Mouse (Mus musculus) CH12.LX (cell line): ENCODE results near the gene Atp13a4. TPM values are rescaled to one million over a fixed set of nuclear protein-coding genes. Genes with fewer than 3 reads are reported as not detected.

Experiments
- DNase-seq: peaks from one replicate; pipeline ENCODE4 v3.0.0-alpha.2; 2013; ENCODE audit errors: extremely low read depth
- H3K27ac ChIP-seq: 2 replicates; pipeline ENCODE4 v1.5.1; 2012; ENCODE audit warnings: low read depth, mild to moderate bottlenecking, control low read depth, moderate library complexity; ENCODE audit not compliant: insufficient read depth
- H3K27me3 ChIP-seq: replicated peaks from 2 replicates; pipeline ENCODE3; 2012; ENCODE audit warnings: inconsistent platforms
- H3K36me3 ChIP-seq, 2 experiments: replicated peaks in 1 of 2; 2 replicates each; pipeline versions ENCODE3 to v1.6.1; 2012; ENCODE audit warnings: inconsistent platforms in 1 of 2, low read length in 1 of 2, mild to moderate bottlenecking in 1 of 2, mixed read lengths in 1 of 2, moderate library complexity in 1 of 2; ENCODE audit not compliant: control insufficient read depth in 1 of 2, insufficient read depth in 1 of 2
- H3K4me1 ChIP-seq, 2 experiments: 2 replicates each; pipeline ENCODE4 v1.6.1; 2012; ENCODE audit warnings: inconsistent platforms in 1 of 2, moderate library complexity in 1 of 2; ENCODE audit not compliant: insufficient read depth in 2 of 2, control insufficient read depth in 1 of 2
- H3K4me2 ChIP-seq: 2 replicates; pipeline ENCODE4 v1.6.1; 2012; ENCODE audit warnings: low read depth, mild to moderate bottlenecking, control low read depth; ENCODE audit not compliant: poor library complexity, insufficient read depth, severe bottlenecking
- H3K4me3 ChIP-seq, 3 experiments: fragments of 150-350 bp in 1 of 3; sonication (generic) in 1 of 3; replicated peaks in 1 of 3; 2 replicates each; pipeline versions ENCODE3 to v1.5.1; 2011 to 2012; ENCODE audit warnings: low read depth in 2 of 3, low read length in 2 of 3, mild to moderate bottlenecking in 2 of 3, moderate library complexity in 2 of 3, control low read depth in 1 of 3, improper control_type of control experiment in 1 of 3, inconsistent platforms in 1 of 3, mixed read lengths in 1 of 3; ENCODE audit not compliant: poor library complexity in 1 of 3
- H3K79me2 ChIP-seq: replicated peaks from 2 replicates; pipeline ENCODE4 v1.6.1; 2012; ENCODE audit warnings: mild to moderate bottlenecking, moderate library complexity; ENCODE audit not compliant: control insufficient read depth, poor library complexity, insufficient read depth, severe bottlenecking; ENCODE audit errors: extremely low read depth
- H3K9ac ChIP-seq: 2 replicates; pipeline ENCODE4 v1.6.1; 2012; ENCODE audit warnings: low read depth, mild to moderate bottlenecking, control low read depth, moderate library complexity; ENCODE audit not compliant: insufficient read depth
- H3K9me3 ChIP-seq: replicated peaks from 2 replicates; pipeline ENCODE3; 2012; ENCODE audit warnings: low read length, inconsistent platforms, mixed read lengths
- BHLHE40 ChIP-seq: IDR thresholded peaks from 2 replicates; pipeline ENCODE4 v1.6.1; 2011; ENCODE audit warnings: mild to moderate bottlenecking, low read depth, low read length, improper control_type of control experiment
- CHD1 ChIP-seq: IDR thresholded peaks from 2 replicates; pipeline ENCODE4 v1.6.1; 2012; ENCODE audit warnings: low read depth, low read length, improper control_type of control experiment, inconsistent platforms
- CHD2 ChIP-seq: IDR thresholded peaks from 2 replicates; pipeline ENCODE4 v1.6.1; 2011; ENCODE audit warnings: low read length, improper control_type of control experiment
- CTCF ChIP-seq, 2 experiments: IDR thresholded peaks in 1 of 2; conservative IDR thresholded peaks in 1 of 2; 2 replicates each; pipeline ENCODE4 v1.5.1; 2011 to 2012; ENCODE audit warnings: low read depth in 2 of 2, low read length in 2 of 2, improper control_type of control experiment in 1 of 2, inconsistent platforms in 1 of 2, mild to moderate bottlenecking in 1 of 2, moderate library complexity in 1 of 2
- E2F4 ChIP-seq: IDR thresholded peaks from 2 replicates; pipeline ENCODE4 v1.6.1; 2011; ENCODE audit warnings: low read depth, low read length, improper control_type of control experiment; ENCODE audit not compliant: insufficient replicate concordance
- ELF1 ChIP-seq: IDR thresholded peaks from 2 replicates; pipeline ENCODE4 v1.6.1; 2014; ENCODE audit warnings: low read depth, mild to moderate bottlenecking, inconsistent platforms, low read length, improper control_type of control experiment
- EP300 ChIP-seq: IDR thresholded peaks from 2 replicates; pipeline ENCODE4 v1.6.1; 2011; ENCODE audit warnings: low read length, improper control_type of control experiment
- ETS1 ChIP-seq: conservative IDR thresholded peaks from 2 replicates; pipeline ENCODE4 v1.6.1; 2012; ENCODE audit warnings: low read depth, mild to moderate bottlenecking, inconsistent platforms, low read length, improper control_type of control experiment, moderate library complexity
- GABPA ChIP-seq: IDR thresholded peaks from 2 replicates; pipeline ENCODE4 v1.6.1; 2012; ENCODE audit warnings: low read depth, low read length, improper control_type of control experiment, inconsistent platforms; ENCODE audit not compliant: insufficient replicate concordance
- HCFC1 ChIP-seq: IDR thresholded peaks from 2 replicates; pipeline ENCODE4 v1.6.1; 2012; ENCODE audit warnings: low read depth, mild to moderate bottlenecking, inconsistent platforms, low read length, improper control_type of control experiment
- JUND ChIP-seq: conservative IDR thresholded peaks from 2 replicates; pipeline ENCODE4 v1.6.1; 2011; ENCODE audit warnings: low read depth, low read length, improper control_type of control experiment
- KAT2A ChIP-seq: IDR thresholded peaks from 2 replicates; pipeline ENCODE4 v1.6.1; 2012; ENCODE audit warnings: low read length, improper control_type of control experiment, inconsistent platforms; ENCODE audit not compliant: insufficient replicate concordance
- MAFK ChIP-seq: IDR thresholded peaks from 2 replicates; pipeline ENCODE4 v1.6.1; 2011; ENCODE audit warnings: low read length, improper control_type of control experiment; ENCODE audit not compliant: insufficient replicate concordance
- MAX ChIP-seq: IDR thresholded peaks from 2 replicates; pipeline ENCODE4 v1.6.1; 2011; ENCODE audit warnings: low read length, improper control_type of control experiment
- MXI1 ChIP-seq: IDR thresholded peaks from 2 replicates; pipeline ENCODE4 v1.6.1; 2011; ENCODE audit warnings: mild to moderate bottlenecking, low read depth, low read length, improper control_type of control experiment
- MYC ChIP-seq: IDR thresholded peaks from 2 replicates; pipeline ENCODE4 v1.6.1; 2011; ENCODE audit warnings: low read depth, mild to moderate bottlenecking, improper control_type of control experiment, low read length
- NELFE ChIP-seq: IDR thresholded peaks from 2 replicates; pipeline ENCODE4 v1.6.1; 2011; ENCODE audit warnings: low read depth, low read length, improper control_type of control experiment
- POLR2A ChIP-seq: IDR thresholded peaks from 2 replicates; pipeline ENCODE4 v1.6.1; 2011; ENCODE audit warnings: low read depth, mild to moderate bottlenecking, improper control_type of control experiment, low read length
- RAD21 ChIP-seq: IDR thresholded peaks from 2 replicates; pipeline ENCODE4 v1.6.1; 2011; ENCODE audit warnings: low read depth, mild to moderate bottlenecking, low read length, improper control_type of control experiment, moderate library complexity
- SIN3A ChIP-seq: IDR thresholded peaks from 2 replicates; pipeline ENCODE4 v1.6.1; 2012; ENCODE audit warnings: low read length, improper control_type of control experiment, inconsistent platforms
- SMC3 ChIP-seq: IDR thresholded peaks from 2 replicates; pipeline ENCODE4 v1.6.1; 2011; ENCODE audit warnings: low read depth, low read length, improper control_type of control experiment
- TCF12 ChIP-seq: IDR thresholded peaks from 2 replicates; pipeline ENCODE4 v1.6.1; 2014; ENCODE audit warnings: low read depth, mild to moderate bottlenecking, inconsistent platforms, low read length, improper control_type of control experiment
- UBTF ChIP-seq: IDR thresholded peaks from 2 replicates; pipeline ENCODE4 v1.6.1; 2012; ENCODE audit warnings: low read depth, mild to moderate bottlenecking, inconsistent platforms, low read length, improper control_type of control experiment, moderate library complexity
- ZC3H11A ChIP-seq: IDR thresholded peaks from 2 replicates; pipeline ENCODE4 v1.6.1; 2012; ENCODE audit warnings: low read depth, mild to moderate bottlenecking, inconsistent platforms, low read length, improper control_type of control experiment
- ZKSCAN1 ChIP-seq: IDR thresholded peaks from 2 replicates; pipeline ENCODE4 v1.6.1; 2012; ENCODE audit warnings: low read depth, inconsistent platforms, low read length, improper control_type of control experiment, borderline replicate concordance
- dilution Hi-C: fragments of 300-500 bp; cut with MboI; formaldehyde crosslinking; loops from 2 replicates; pipeline ENCODE4 v1.14.3; 2020; ENCODE audit warnings: low sequenced_read_pairs; ENCODE audit not compliant: extremely low pct_unique_long_range_greater_than_20kb, extremely low pct_ligation_motif_present
- in situ Hi-C: fragments of 300-500 bp; cut with MboI; formaldehyde crosslinking; loops from 3 replicates; pipeline ENCODE4 v1.14.3; 2019; ENCODE audit warnings: low sequenced_read_pairs, low pct_ligation_motif_present, low pct_unique_long_range_greater_than_20kb, mixed read lengths
- polyA plus RNA-seq: library from polyadenylated mRNA; unstranded; fragments of >175 nt; gene quantifications from 2 replicates; pipeline ENCODE4 v1.2.1, GENCODE M21; 2012; ENCODE audit warnings: low read depth; ENCODE audit not compliant: insufficient read length
- total RNA-seq, 2 experiments: library from RNA; depleted of rRNA; stranded (reverse); fragments of 300-350 nt in 1 of 2; fragments of >200 nt in 1 of 2; gene quantifications; 2 replicates each; pipeline ENCODE4 v1.2.3; 2012 to 2014

The Atp13a4 gene
- total and polyA plus RNA-seq, 3 experiments: not detected

DNA sequence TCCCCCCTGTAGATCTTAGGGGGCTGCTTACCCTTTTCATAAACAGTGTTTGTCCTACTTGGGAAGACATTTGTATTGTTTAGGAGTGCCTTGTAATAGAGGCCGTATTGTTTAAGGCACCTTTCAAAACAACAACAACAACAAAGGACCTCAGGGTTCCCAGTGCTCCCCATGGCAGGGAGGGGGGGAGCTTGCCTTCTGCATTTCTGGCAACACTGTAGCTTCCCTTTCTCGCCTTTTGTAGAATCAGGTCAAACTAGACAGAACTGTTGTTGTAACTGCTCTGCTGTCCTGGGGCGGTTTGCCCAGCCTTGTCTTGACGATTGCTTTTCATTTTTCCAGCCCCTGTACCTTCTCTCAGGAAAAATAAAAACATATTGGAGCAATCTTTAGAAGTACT, 40.0 kb downstream of the Atp13a4 start:
- H3K79me2 ChIP-seq: no peaks in the 10 kb centered on the region
- dilution Hi-C loops (no loop called here), in situ Hi-C loops (no loop called here)
- no peak overlapping the region for H3K27ac ChIP-seq
- H3K36me3 ChIP-seq: no peaks in the 10 kb centered on the region
- H3K4me2 ChIP-seq: no peak overlapping the region
- H3K27me3 ChIP-seq: no peaks in the 10 kb centered on the region
- no peak overlapping the region for H3K4me3 ChIP-seq
- H3K4me1 ChIP-seq: no peaks in the 10 kb centered on the region; a peak in 1 of 4 replicates
- DNase-seq: no peak
- H3K9me3 ChIP-seq: no peaks in the 10 kb centered on the region
- TF ChIP-seq MAX: no peak
- TF ChIP-seq MAFK: no peak
- TF ChIP-seq SIN3A: no peak
- TF ChIP-seq MXI1: no peak
- no peak for TF ChIP-seq JUND
- no peak for TF ChIP-seq RAD21
- no peak for TF ChIP-seq EP300
- no peak for TF ChIP-seq ZKSCAN1
- no peak for TF ChIP-seq ETS1
- TF ChIP-seq NELFE: no peak
- no peak for TF ChIP-seq CHD1
- no peak for TF ChIP-seq MYC
- TF ChIP-seq KAT2A: no peak
- TF ChIP-seq CHD2: no peak
- TF ChIP-seq ELF1: no peak
- no peak for TF ChIP-seq GABPA
- H3K9ac ChIP-seq: no peak overlapping the region

DNA sequence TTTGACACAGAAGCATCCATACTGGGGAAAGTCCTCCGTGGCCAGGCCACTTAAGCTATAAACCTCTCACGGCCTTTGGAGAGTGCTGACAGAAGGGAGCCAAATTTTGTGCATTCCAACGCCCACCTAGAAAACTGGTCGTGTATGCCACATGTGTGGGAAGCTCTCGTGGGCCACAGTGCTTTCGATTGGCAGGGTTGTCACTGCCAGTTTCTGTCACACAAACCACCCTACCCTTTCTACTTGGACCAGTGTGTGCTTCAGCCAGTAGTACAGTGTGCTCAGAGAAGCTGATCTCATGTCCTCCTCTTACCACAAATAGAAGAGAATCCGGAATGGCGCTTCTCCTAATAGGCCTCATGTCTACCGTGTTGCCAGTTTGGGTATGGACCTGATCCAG, 40.5 kb downstream of the Atp13a4 start:
- H3K9me3 ChIP-seq: no peaks in the 10 kb centered on the region
- H3K4me2 ChIP-seq: no peak overlapping the region
- no peaks in the 10 kb centered on the region for H3K27me3 ChIP-seq
- no peaks in the 10 kb centered on the region for H3K36me3 ChIP-seq
- no peaks in the 10 kb centered on the region; a peak in 1 of 4 replicates for H3K4me1 ChIP-seq
- dilution Hi-C loops (no loop called here), in situ Hi-C loops (no loop called here)
- H3K4me3 ChIP-seq: no peak overlapping the region
- TF ChIP-seq NELFE (no peak), BHLHE40 (no peak), ZKSCAN1 (no peak), POLR2A (no peak), TCF12 (no peak), MXI1 (no peak), EP300 (no peak), UBTF (no peak), ELF1 (no peak), GABPA (no peak), HCFC1 (no peak), CTCF (conservative IDR thresholded peaks at IDR 0.05 in 1 of 2, IDR thresholded peaks at IDR 0.05 in 1 of 2; ENCODE audit: low read depth in 2 of 2, low read length in 2 of 2) (no peak), JUND (no peak), SIN3A (no peak), ZC3H11A (no peak), MAX (no peak), E2F4 (no peak), SMC3 (no peak)
- H3K79me2 ChIP-seq: no peaks in the 10 kb centered on the region
- no peak overlapping the region for H3K27ac ChIP-seq
- H3K9ac ChIP-seq: no peak overlapping the region
- DNase-seq: no peak
